Mouse (Mus musculus) bone marrow macrophage, adult 2 months (primary cell): ENCODE measurements at regions not wholly inside any gene's neighbourhood (a gene's known extent, or its start where the extent isn't known, plus 50 kb on each side); places are given as distances from the start of the nearest gene placed in this dataset.
A peak's percentile ranks its signal among the peaks of the same experiment; 100 is the strongest.

Experiments used
- H3K27ac ChIP-seq: 2 replicates; pipeline ENCODE4 v1.5.1; 2012; ENCODE audit warnings: low read depth, low read length; ENCODE audit not compliant: insufficient read depth
- H3K4me1 ChIP-seq: 2 replicates; pipeline ENCODE4 v1.6.1; 2012; ENCODE audit warnings: low read length; ENCODE audit not compliant: control insufficient read depth, insufficient read depth
- H3K4me3 ChIP-seq: 2 replicates; pipeline ENCODE4 v1.5.1; 2012; ENCODE audit warnings: mild to moderate bottlenecking, low read length, moderate library complexity; ENCODE audit not compliant: insufficient read depth
- CTCF ChIP-seq: IDR thresholded peaks from 2 replicates; pipeline ENCODE4 v1.5.1; 2012; ENCODE audit warnings: low read depth, mild to moderate bottlenecking, low read length, moderate library complexity
- POLR2A ChIP-seq: IDR thresholded peaks from 2 replicates; pipeline ENCODE4 v1.6.1; 2012; ENCODE audit warnings: mild to moderate bottlenecking, low read depth, low read length, borderline replicate concordance

DNA sequence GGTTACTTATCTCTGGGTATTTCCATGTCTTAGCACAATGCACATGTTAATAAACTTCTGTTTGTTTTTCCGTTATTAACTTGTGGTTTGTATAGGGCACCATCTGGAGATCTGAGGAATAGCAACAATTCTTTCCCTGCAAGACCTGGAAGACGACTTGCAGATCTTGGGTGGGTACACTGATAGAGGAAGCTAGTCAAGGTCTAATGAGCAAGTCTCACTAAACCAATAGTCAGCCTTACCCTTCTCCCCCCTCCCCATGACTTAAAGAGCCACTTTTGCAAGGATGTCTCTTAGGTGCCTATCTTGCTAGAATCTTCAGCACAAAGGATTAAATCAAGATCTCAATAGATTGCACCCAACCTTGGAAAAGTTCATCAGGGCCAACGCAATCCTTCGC lies 276.7 kb downstream of the Cd83 start:
- TF ChIP-seq CTCF (no peak), POLR2A (no peak)
- no peak overlapping the region for H3K27ac ChIP-seq

DNA sequence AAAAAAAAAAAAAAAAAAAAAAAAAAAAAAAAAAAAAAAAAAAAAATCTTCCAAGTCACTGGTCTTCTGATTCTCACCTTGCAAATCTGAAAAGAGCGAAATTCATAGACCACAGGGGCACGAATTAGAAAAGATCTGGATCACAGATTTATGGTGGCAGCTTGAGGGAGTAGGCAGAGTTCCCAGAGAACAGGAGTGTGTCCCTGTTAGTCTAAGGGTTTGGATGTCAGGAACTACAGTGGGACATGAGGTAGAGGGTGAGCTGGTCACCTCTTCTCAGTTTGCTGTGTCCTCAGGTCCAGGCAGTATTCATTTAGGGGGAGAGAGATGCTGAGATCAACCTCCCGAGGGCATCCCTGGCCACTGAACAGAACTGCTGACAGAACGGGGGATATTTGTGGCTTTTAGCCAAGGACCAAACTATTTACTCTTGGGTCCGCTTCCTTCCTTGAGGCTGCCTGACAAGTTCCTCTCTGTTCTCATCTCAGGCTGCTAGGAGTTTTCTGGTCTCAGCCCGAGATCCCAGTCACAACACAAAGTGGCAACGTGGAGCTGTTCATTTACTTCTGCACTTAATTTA lies 277.2 kb downstream of the Cd83 start:
- no peak for TF ChIP-seq POLR2A
- no peak for TF ChIP-seq CTCF
- H3K4me3 ChIP-seq, result no peak overlapping the region
- 0 out of 2 replicates have a peak, but pooled peaks cover 4% of the 10 kb centered on the region for H3K4me1 ChIP-seq
- no peak overlapping the region for H3K27ac ChIP-seq

More for the DNA sequence above, 276.7 kb downstream of the Cd83 start:
- Histone ChIP-seq H3K4me1 (0 out of 2 replicates have a peak, but pooled peaks cover 4% of the 10 kb centered on the region), H3K4me3 (no peak overlapping the region)

DNA sequence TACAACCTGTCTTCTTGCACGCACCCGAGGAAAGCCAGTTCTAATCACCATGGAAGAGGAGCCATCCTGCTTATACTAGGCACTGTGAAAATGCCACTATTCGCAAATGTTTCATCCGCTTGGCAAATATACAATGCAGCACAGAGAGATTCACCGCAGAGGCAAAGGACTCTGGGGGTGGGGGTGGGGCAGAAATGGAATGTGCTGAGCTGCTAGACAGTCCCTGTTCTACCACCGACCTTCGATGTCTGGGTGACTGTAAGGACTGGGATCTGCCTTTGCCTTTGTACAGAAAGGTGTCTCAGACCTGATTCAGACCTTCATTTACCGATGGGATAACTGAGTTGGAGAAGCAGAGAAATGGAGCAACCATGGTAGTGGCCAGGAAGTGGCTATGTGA lies 278.7 kb downstream of the Cd83 start:
- no peak for TF ChIP-seq CTCF
- no peak for TF ChIP-seq POLR2A
- Histone ChIP-seq H3K27ac (no peak overlapping the region), H3K4me3 (no peak overlapping the region), H3K4me1 (0 out of 2 replicates have a peak, but pooled peaks cover 4% of the 10 kb centered on the region)

- Histone ChIP-seq H3K27ac (no peak overlapping the region), H3K4me3 (no peak overlapping the region), H3K4me1 (0 out of 2 replicates have a peak, but pooled peaks cover 4% of the 10 kb centered on the region)
- no peak for TF ChIP-seq CTCF
- TF ChIP-seq POLR2A, result no peak
Measured at GRCm38 (mm10) chr13:44064026-44064425, 279.5 kb downstream of the Cd83 start.

GRCm38 (mm10) chr13:44065741-44066185 lies 281.2 kb downstream of the Cd83 start:
- Histone ChIP-seq H3K27ac (no peak overlapping the region), H3K4me3 (peak overlapping the region; percentile 9; the same call in 1 of the 2 replicates), H3K4me1 (0 out of 2 replicates have a peak, but pooled peaks cover 4% of the 10 kb centered on the region)
- TF ChIP-seq CTCF (no peak), POLR2A (no peak)

GRCm38 (mm10) chr13:44067244-44067643 lies 282.7 kb downstream of the Cd83 start:
- TF ChIP-seq POLR2A (no peak), CTCF (no peak)
- Histone ChIP-seq H3K4me1 (0 out of 2 replicates have a peak, but pooled peaks cover 4% of the 10 kb centered on the region), H3K4me3 (no peak overlapping the region), H3K27ac (no peak overlapping the region)

DNA sequence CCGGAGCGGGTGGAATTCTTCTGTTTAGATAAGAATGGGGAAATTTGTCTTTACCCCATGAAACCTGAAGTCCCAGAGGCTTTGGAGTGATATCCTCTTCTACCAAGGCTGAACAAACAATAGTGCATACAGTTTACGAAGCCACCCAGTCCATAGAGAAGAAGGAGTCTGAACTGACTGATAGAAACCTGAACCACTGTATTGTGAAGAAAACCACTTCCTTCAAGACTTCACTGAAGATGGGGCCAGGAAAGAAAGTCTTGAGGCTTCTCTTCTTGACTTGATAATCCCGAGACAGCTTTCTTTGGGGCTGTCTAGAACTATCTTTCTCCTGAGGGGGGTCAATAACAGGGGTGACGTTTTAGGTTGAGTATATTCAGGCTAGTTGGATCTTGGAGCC lies 284.4 kb downstream of the Cd83 start:
- Histone ChIP-seq H3K27ac (no peak overlapping the region), H3K4me3 (no peak overlapping the region), H3K4me1 (0 out of 2 replicates have a peak, but pooled peaks cover 4% of the 10 kb centered on the region)
- TF ChIP-seq CTCF (no peak), POLR2A (no peak)

- Histone ChIP-seq H3K4me1 (no peaks in the 10 kb centered on the region), H3K27ac (no peak overlapping the region), H3K4me3 (no peak overlapping the region)
- TF ChIP-seq CTCF (no peak), POLR2A (no peak)
Measured at GRCm38 (mm10) chr13:44073122-44073521, 288.5 kb downstream of the Cd83 start.

GRCm38 (mm10) chr13:44074172-44074571 lies 289.6 kb downstream of the Cd83 start:
- no peak overlapping the region for H3K4me3 ChIP-seq
- no peak overlapping the region for H3K27ac ChIP-seq
- no peaks in the 10 kb centered on the region for H3K4me1 ChIP-seq
- TF ChIP-seq CTCF, result no peak
- no peak for TF ChIP-seq POLR2A

GRCm38 (mm10) chr13:44077022-44077421 lies 292.4 kb downstream of the Cd83 start:
- no peaks in the 10 kb centered on the region for H3K4me1 ChIP-seq
- no peak overlapping the region for H3K4me3 ChIP-seq
- H3K27ac ChIP-seq, result no peak overlapping the region
- TF ChIP-seq POLR2A (no peak), CTCF (no peak)
